Mouse (Mus musculus) ES-Bruce4 (cell line): ENCODE measurements around the gene Lpcat2. TPM values are rescaled to one million over a fixed set of nuclear protein-coding genes. Genes with fewer than 3 reads are reported as not detected.
"Not testable (repeated sequence)": the region's sequence is repeated elsewhere in the genome, so short reads cannot be mapped to it uniquely, and the experiment has no call there.

Experiments
- H3K27ac ChIP-seq: 2 replicates; pipeline ENCODE4 v1.5.1; 2012; ENCODE audit warnings: low read length, inconsistent platforms; ENCODE audit not compliant: insufficient read depth
- H3K27me3 ChIP-seq: 2 replicates; pipeline ENCODE4 v1.6.1; 2012; ENCODE audit warnings: mild to moderate bottlenecking, low read length, inconsistent platforms; ENCODE audit not compliant: control insufficient read depth, poor library complexity, insufficient read depth, severe bottlenecking
- H3K36me3 ChIP-seq: 2 replicates; pipeline ENCODE4 v1.6.1; 2012; ENCODE audit warnings: inconsistent platforms, mild to moderate bottlenecking, low read length, moderate library complexity; ENCODE audit not compliant: control insufficient read depth, poor library complexity, insufficient read depth, severe bottlenecking
- H3K4me1 ChIP-seq: one replicate; pipeline ENCODE4 v1.8.1; 2011; ENCODE audit warnings: low read length; ENCODE audit not compliant: control insufficient read depth, insufficient read depth
- H3K4me3 ChIP-seq: 2 replicates; pipeline ENCODE4 v1.5.1; 2011; ENCODE audit warnings: low read depth, mild to moderate bottlenecking, low read length
- H3K9ac ChIP-seq: 2 replicates; pipeline ENCODE4 v1.6.1; 2012; ENCODE audit warnings: low read depth, mild to moderate bottlenecking, inconsistent platforms; ENCODE audit not compliant: poor library complexity, severe bottlenecking
- H3K9me3 ChIP-seq: replicated peaks from 2 replicates; pipeline ENCODE4 v1.6.1; 2012; ENCODE audit warnings: mild to moderate bottlenecking, low read length, inconsistent platforms; ENCODE audit not compliant: control insufficient read depth, poor library complexity, insufficient read depth, severe bottlenecking
- CTCF ChIP-seq: IDR thresholded peaks from one replicate; pipeline ENCODE4 v1.8.1; 2011; ENCODE audit warnings: low read depth, low read length
- EP300 ChIP-seq: IDR thresholded peaks from 2 replicates; pipeline ENCODE4 v1.6.1; 2011; ENCODE audit warnings: low read depth, low read length; ENCODE audit not compliant: insufficient read depth
- POLR2A ChIP-seq: IDR thresholded peaks from one replicate; pipeline ENCODE4 v1.8.1; 2011; ENCODE audit warnings: low read length; ENCODE audit not compliant: insufficient read depth
- polyA plus RNA-seq: library from polyadenylated mRNA; stranded (reverse); fragments of >200 nt; gene quantifications from 2 replicates; pipeline ENCODE4 v1.2.4, GENCODE M21; 2011; ENCODE audit warnings: low read depth; ENCODE audit not compliant: missing spikeins, insufficient read depth, insufficient read length

Gene Lpcat2
- polyA plus RNA-seq, 1 experiment = 6.2 TPM

GRCm38 (mm10) chr8:92883771-92884170, 28.6 kb downstream of the Lpcat2 start:
- H3K36me3 ChIP-seq = no peaks in the 10 kb centered on the region

DNA sequence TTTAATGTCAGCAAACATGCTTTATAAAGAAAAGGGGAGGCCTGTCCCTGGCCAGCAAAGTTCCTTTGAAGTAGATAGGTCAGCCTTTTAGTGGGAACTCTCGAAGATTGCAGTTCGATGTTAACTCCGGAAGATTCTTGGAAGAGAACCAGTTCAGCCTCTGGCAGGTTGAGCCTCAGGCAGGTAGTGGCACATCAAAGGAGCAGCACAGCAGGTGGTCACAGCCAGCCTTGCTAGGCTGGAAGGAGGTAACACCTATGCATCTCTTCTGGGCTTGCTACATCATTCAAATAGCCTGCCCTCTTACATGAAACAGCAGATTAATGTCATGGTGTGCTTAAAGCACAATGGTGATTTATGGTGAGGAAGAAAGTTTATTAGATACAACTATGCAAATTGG, 37.1 kb downstream of the Lpcat2 start:
- H3K4me3 ChIP-seq, H3K9me3 ChIP-seq, H3K36me3 ChIP-seq, H3K27me3 ChIP-seq, H3K9ac ChIP-seq, H3K27ac ChIP-seq, H3K4me1 ChIP-seq: not testable (repeated sequence)

More at GRCm38 (mm10) chr8:92883771-92884170, 28.6 kb downstream of the Lpcat2 start:
- no peak overlapping the region for H3K27ac ChIP-seq
- H3K9ac ChIP-seq = no peak overlapping the region
- no peaks in the 10 kb centered on the region for H3K27me3 ChIP-seq
- H3K4me3 ChIP-seq = no peak overlapping the region
- TF ChIP-seq CTCF = no peak
- TF ChIP-seq POLR2A = no peak
- no peak for TF ChIP-seq EP300
- no peaks in the 10 kb centered on the region for H3K4me1 ChIP-seq
- no peaks in the 10 kb centered on the region for H3K9me3 ChIP-seq

- Histone ChIP-seq H3K4me3 (no peak overlapping the region), H3K9ac (no peak overlapping the region), H3K27me3 (no peaks in the 10 kb centered on the region), H3K4me1 (peaks cover 1% of the 10 kb centered on the region), H3K9me3 (no peaks in the 10 kb centered on the region), H3K36me3 (no peaks in the 10 kb centered on the region), H3K27ac (no peak overlapping the region)
- TF ChIP-seq POLR2A = no peak
Measured at GRCm38 (mm10) chr8:92893870-92894269, 38.7 kb downstream of the Lpcat2 start.

DNA sequence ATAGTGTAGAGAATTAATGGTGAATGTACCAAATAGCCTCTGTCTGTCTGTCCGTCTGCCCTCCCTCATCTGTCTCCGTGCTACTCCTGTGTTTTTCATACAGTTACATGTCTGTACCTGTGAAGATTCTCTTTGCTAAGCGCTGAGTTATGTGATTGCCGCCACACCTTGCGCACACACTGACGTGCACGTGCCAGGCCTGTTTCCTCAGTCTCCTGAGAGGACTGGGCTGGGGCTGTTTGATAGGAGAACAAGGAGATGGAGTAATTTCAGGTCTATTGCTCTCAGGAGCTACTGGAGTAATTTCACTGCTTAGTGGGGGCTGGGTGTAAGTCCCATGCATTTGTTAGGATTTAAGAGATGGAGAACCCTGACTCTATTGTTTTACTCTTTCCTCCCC, 39.9 kb downstream of the Lpcat2 start:
- no peak overlapping the region for H3K27ac ChIP-seq
- H3K4me3 ChIP-seq = no peak overlapping the region
- H3K9ac ChIP-seq = no peak overlapping the region
- H3K36me3 ChIP-seq = no peaks in the 10 kb centered on the region
- no peak for TF ChIP-seq EP300
- no peak for TF ChIP-seq CTCF
- TF ChIP-seq POLR2A = no peak
- no peaks in the 10 kb centered on the region for H3K27me3 ChIP-seq
- H3K9me3 ChIP-seq = no peaks in the 10 kb centered on the region
- peaks cover 1% of the 10 kb centered on the region for H3K4me1 ChIP-seq

- no peaks in the 10 kb centered on the region for H3K9me3 ChIP-seq
- H3K4me3 ChIP-seq = no peak overlapping the region
- TF ChIP-seq CTCF (peak; percentile 5), POLR2A (no peak)
- H3K27me3 ChIP-seq = no peaks in the 10 kb centered on the region
- peaks cover 1% of the 10 kb centered on the region for H3K4me1 ChIP-seq
- no peaks in the 10 kb centered on the region for H3K36me3 ChIP-seq
- H3K9ac ChIP-seq = no peak overlapping the region
- H3K27ac ChIP-seq = no peak overlapping the region
Measured at GRCm38 (mm10) chr8:92896056-92896455, 40.9 kb downstream of the Lpcat2 start.

DNA sequence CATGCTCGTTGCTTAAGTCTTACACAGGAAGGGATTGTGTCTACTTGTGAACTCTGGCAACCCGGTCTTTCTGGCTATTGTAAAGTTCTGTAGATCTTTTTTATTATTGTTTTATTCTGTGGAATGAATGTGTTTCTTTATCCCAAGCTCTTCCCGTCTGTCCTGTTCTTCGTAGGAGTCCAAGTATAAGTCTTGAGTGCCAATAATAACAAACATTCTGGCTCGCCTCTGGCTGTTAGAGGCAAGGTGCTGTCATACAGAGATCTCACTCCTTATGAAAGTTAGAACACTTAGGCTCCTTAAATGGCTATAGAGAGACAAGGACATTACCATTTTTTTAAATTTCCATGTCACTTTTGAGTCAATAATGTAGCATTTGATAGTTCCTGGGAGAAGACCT, 41.5 kb downstream of the Lpcat2 start:
- no peak overlapping the region for H3K4me3 ChIP-seq
- peaks cover 1% of the 10 kb centered on the region for H3K4me1 ChIP-seq
- no peaks in the 10 kb centered on the region for H3K27me3 ChIP-seq
- no peak overlapping the region for H3K27ac ChIP-seq
- no peaks in the 10 kb centered on the region for H3K9me3 ChIP-seq
- H3K36me3 ChIP-seq = no peaks in the 10 kb centered on the region
- TF ChIP-seq CTCF (no peak), EP300 (no peak), POLR2A (no peak)
- no peak overlapping the region for H3K9ac ChIP-seq

DNA sequence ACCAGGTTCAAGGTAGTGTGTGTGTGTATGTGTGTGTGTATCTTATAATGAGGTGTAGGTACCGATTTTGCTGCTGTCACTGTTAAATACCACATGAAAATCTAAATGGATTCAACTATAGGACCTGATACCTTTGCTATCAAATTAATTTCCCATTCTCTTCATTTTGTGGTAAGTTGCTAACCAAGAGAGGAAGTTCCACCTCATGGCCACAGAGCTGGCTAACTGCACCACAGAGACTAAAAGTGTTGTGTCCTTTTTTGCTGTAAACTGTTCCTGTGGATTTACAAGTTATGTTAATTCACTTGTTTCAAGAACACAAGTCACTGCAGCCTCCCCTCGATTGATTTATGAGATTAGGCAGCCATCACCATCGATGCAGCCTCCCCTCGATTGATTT, 42.7 kb downstream of the Lpcat2 start:
- no peak overlapping the region for H3K27ac ChIP-seq
- TF ChIP-seq CTCF (no peak), POLR2A (no peak), EP300 (no peak)
- no peaks in the 10 kb centered on the region for H3K4me1 ChIP-seq
- no peaks in the 10 kb centered on the region for H3K36me3 ChIP-seq
- no peaks in the 10 kb centered on the region for H3K27me3 ChIP-seq
- H3K9ac ChIP-seq = no peak overlapping the region
- no peaks in the 10 kb centered on the region for H3K9me3 ChIP-seq
- no peak overlapping the region for H3K4me3 ChIP-seq
